Mouse (Mus musculus): ENCODE results near the gene Mical3.

GRCm38 (mm10) chr6:120916074-120916971, 214.5 kb downstream of the Mical3 start, which contains the start of gene Bid:
- TF ChIP-seq CTCF (IDR thresholded peaks at IDR 0.05; ENCODE audit: borderline replicate concordance, control insufficient read depth, extremely low read depth, insufficient read depth, low read length, poor library complexity) (no peak), POLR2A (IDR thresholded peaks at IDR 0.05; ENCODE audit: control insufficient read depth, extremely low read depth, insufficient read depth, low read length, poor library complexity) (no peak)

Data from thymus, adult 2 months (tissue).